Mouse (Mus musculus) megakaryocyte, embryonic 14.5 days (primary cell): ENCODE data around the gene Yif1a.

Source experiments
- FLI1 ChIP-seq: IDR thresholded peaks from 2 replicates; pipeline ENCODE4 v1.6.1; 2012; ENCODE audit warnings: low read length, inconsistent platforms, mixed read lengths
- GATA1 ChIP-seq: IDR thresholded peaks from 3 replicates; pipeline ENCODE4 v1.6.1; 2012; ENCODE audit warnings: mixed read lengths, low read length, inconsistent platforms, borderline replicate concordance

- TF ChIP-seq FLI1 (no peak), GATA1 (no peak)
These were observed 18.4 kb downstream of the Yif1a start, which contains the start of gene Rab1b for GRCm38 (mm10) chr19:5106731-5107191.
